Mouse (Mus musculus): ENCODE measurements around the gene H2-Ob. TPM values are rescaled to one million over a fixed set of nuclear protein-coding genes. Genes with fewer than 3 reads are reported as not detected.

H2-Ob gene
- polyA plus RNA-seq, 1 experiment, result not detected

GRCm38 (mm10) chr17:34263811-34264371 lies 25.2 kb downstream of the H2-Ob start:
- no peak for TF ChIP-seq GATA1 (IDR thresholded peaks at IDR 0.05; ENCODE audit: low read length)

- TF ChIP-seq GATA1 (IDR thresholded peaks at IDR 0.05; ENCODE audit: low read length), result no peak
Observed at GRCm38 (mm10) chr17:34264452-34265351, 26.0 kb downstream of the H2-Ob start.

GRCm38 (mm10) chr17:34268262-34268661 lies 29.6 kb downstream of the H2-Ob start:
- no peak for TF ChIP-seq GATA1 (IDR thresholded peaks at IDR 0.05; ENCODE audit: low read length)

GRCm38 (mm10) chr17:34268748-34269147 lies 30.0 kb downstream of the H2-Ob start:
- no peak for TF ChIP-seq GATA1 (IDR thresholded peaks at IDR 0.05; ENCODE audit: low read length)

GRCm38 (mm10) chr17:34269817-34270216 lies 31.1 kb downstream of the H2-Ob start:
- no peak for TF ChIP-seq GATA1 (IDR thresholded peaks at IDR 0.05; ENCODE audit: low read length)

GRCm38 (mm10) chr17:34270230-34270629 lies 31.5 kb downstream of the H2-Ob start:
- TF ChIP-seq GATA1 (IDR thresholded peaks at IDR 0.05; ENCODE audit: low read length), result no peak

GRCm38 (mm10) chr17:34270940-34271339 lies 32.2 kb downstream of the H2-Ob start:
- no peak for TF ChIP-seq GATA1 (IDR thresholded peaks at IDR 0.05; ENCODE audit: low read length)

- no peak for TF ChIP-seq GATA1 (IDR thresholded peaks at IDR 0.05; ENCODE audit: low read length)
Observed at GRCm38 (mm10) chr17:34272102-34272501, 33.4 kb downstream of the H2-Ob start.

GRCm38 (mm10) chr17:34280499-34281038 lies 41.9 kb downstream of the H2-Ob start:
- TF ChIP-seq GATA1 (IDR thresholded peaks at IDR 0.05; ENCODE audit: low read length), result no peak

- no peak for TF ChIP-seq GATA1 (IDR thresholded peaks at IDR 0.05; ENCODE audit: low read length)
Observed at GRCm38 (mm10) chr17:34281836-34282235, 43.1 kb downstream of the H2-Ob start.

GRCm38 (mm10) chr17:34285371-34285770 lies 46.7 kb downstream of the H2-Ob start:
- no peak for TF ChIP-seq GATA1 (IDR thresholded peaks at IDR 0.05; ENCODE audit: low read length)

GRCm38 (mm10) chr17:34285848-34286247 lies 47.1 kb downstream of the H2-Ob start:
- no peak for TF ChIP-seq GATA1 (IDR thresholded peaks at IDR 0.05; ENCODE audit: low read length)

- no peak for TF ChIP-seq GATA1 (IDR thresholded peaks at IDR 0.05; ENCODE audit: low read length)
Observed at GRCm38 (mm10) chr17:34286501-34286900, 47.8 kb downstream of the H2-Ob start.

GRCm38 (mm10) chr17:34286999-34287398 lies 48.3 kb downstream of the H2-Ob start:
- TF ChIP-seq GATA1 (IDR thresholded peaks at IDR 0.05; ENCODE audit: low read length), result no peak

GRCm38 (mm10) chr17:34287648-34288047 lies 48.9 kb downstream of the H2-Ob start, which contains the start of gene H2-Aa:
Gene H2-Aa, minus strand, starts transcription at chr17:34287823.
- TF ChIP-seq GATA1 (IDR thresholded peaks at IDR 0.05; ENCODE audit: low read length), result no peak

- no peak for TF ChIP-seq GATA1 (IDR thresholded peaks at IDR 0.05; ENCODE audit: low read length)
Observed at GRCm38 (mm10) chr17:34288131-34288530, 49.4 kb downstream of the H2-Ob start.
